Mouse (Mus musculus): ENCODE data around the gene Pcf11. TPM values are rescaled to one million over a fixed set of nuclear protein-coding genes. Genes with fewer than 3 reads are reported as not detected.

The Pcf11 gene
- total and polyA plus RNA-seq, 3 experiments: 25.6 to 60.3 (median 34.0) TPM

- DNase-seq (ENCODE audit: low read depth, low spot score): no peak
- Histone ChIP-seq H3K27me3 (ENCODE audit: control insufficient read depth in 1 of 2, insufficient read depth in 2 of 2, low read length in 2 of 2) (peaks cover 0 to 6% of the 10 kb centered on the region in 2 experiments; a peak in 3 of 4 replicates), H3K4me3 (ENCODE audit: control insufficient read depth in 1 of 2, insufficient read depth in 1 of 2, low read depth in 2 of 2, low read length in 2 of 2) (no peak overlapping the region), H3K4me1 (ENCODE audit: control insufficient read depth in 1 of 2, insufficient read depth in 2 of 2, low read length in 2 of 2) (no peaks in the 10 kb centered on the region), H3K27ac (ENCODE audit: control insufficient read depth, low read depth, low read length) (no peak overlapping the region), H3K9ac (ENCODE audit: control insufficient read depth, low read depth, low read length, poor library complexity, severe bottlenecking) (no peak overlapping the region), H3K36me3 (ENCODE audit: control insufficient read depth in 1 of 2, insufficient read depth in 2 of 2, low read length in 2 of 2) (no peaks in the 10 kb centered on the region), H3K9me3 (replicated peaks; ENCODE audit: insufficient read depth, low read length) (no peaks in the 10 kb centered on the region), H3K79me2 (ENCODE audit: control insufficient read depth, insufficient read depth, low read length, poor library complexity) (no peaks in the 10 kb centered on the region)
- TF ChIP-seq USF2 (IDR thresholded peaks at IDR 0.05; ENCODE audit: borderline replicate concordance in 1 of 2, insufficient read depth in 1 of 2, low read depth in 1 of 2, low read length in 2 of 2): no peak
- TF ChIP-seq TBP (IDR thresholded peaks at IDR 0.05; ENCODE audit: low read depth, low read length): no peak
- no peak for TF ChIP-seq CHD1 (IDR thresholded peaks at IDR 0.05; ENCODE audit: low read depth, low read length)
- TF ChIP-seq EP300 (IDR thresholded peaks at IDR 0.05; ENCODE audit: low read depth in 1 of 2, low read length in 2 of 2): no peak
- no peak for TF ChIP-seq ZMIZ1 (IDR thresholded peaks at IDR 0.05; ENCODE audit: low read depth, low read length)
- TF ChIP-seq SIN3A (IDR thresholded peaks at IDR 0.05; ENCODE audit: low read length): no peak
- TF ChIP-seq RAD21 (IDR thresholded peaks at IDR 0.05; ENCODE audit: low read depth, low read length): no peak
- no peak for TF ChIP-seq MAFK (IDR thresholded peaks at IDR 0.05; ENCODE audit: borderline replicate concordance, low read depth, low read length)
- no peak for TF ChIP-seq KAT2A (conservative IDR thresholded peaks at IDR 0.05; ENCODE audit: low read depth, low read length)
- no peak for TF ChIP-seq MAZ (IDR thresholded peaks at IDR 0.05; ENCODE audit: low read depth, low read length)
- no peak for TF ChIP-seq JUND (IDR thresholded peaks at IDR 0.05; ENCODE audit: low read depth, low read length)
- no peak for TF ChIP-seq POLR2A (IDR thresholded peaks at IDR 0.05; ENCODE audit: control insufficient read depth in 1 of 2, insufficient read depth in 1 of 2, low read depth in 1 of 2, low read length in 2 of 2, poor library complexity in 1 of 2)
These were observed 33.9 kb upstream of the Pcf11 start for GRCm38 (mm10) chr7:92703661-92704060.

- no peaks in the 10 kb centered on the region for H3K4me1 ChIP-seq (ENCODE audit: control insufficient read depth in 1 of 2, insufficient read depth in 2 of 2, low read length in 2 of 2)
- no peak overlapping the region for H3K27ac ChIP-seq (ENCODE audit: control insufficient read depth, low read depth, low read length)
- H3K4me3 ChIP-seq (ENCODE audit: control insufficient read depth in 1 of 2, insufficient read depth in 1 of 2, low read depth in 2 of 2, low read length in 2 of 2): no peak overlapping the region
- H3K9ac ChIP-seq (ENCODE audit: control insufficient read depth, low read depth, low read length, poor library complexity, severe bottlenecking): no peak overlapping the region
- H3K27me3 ChIP-seq (ENCODE audit: control insufficient read depth in 1 of 2, insufficient read depth in 2 of 2, low read length in 2 of 2): peaks cover 0 to 9% of the 10 kb centered on the region in 2 experiments; a peak in 3 of 4 replicates
- no peaks in the 10 kb centered on the region for H3K9me3 ChIP-seq (replicated peaks; ENCODE audit: insufficient read depth, low read length)
- H3K79me2 ChIP-seq (ENCODE audit: control insufficient read depth, insufficient read depth, low read length, poor library complexity): no peaks in the 10 kb centered on the region
- TF ChIP-seq NRF1 (IDR thresholded peaks at IDR 0.05; ENCODE audit: insufficient read depth, low read depth, low read length, poor library complexity, severe bottlenecking) (no peak), MAX (IDR thresholded peaks at IDR 0.05; ENCODE audit: low read length) (no peak), MAZ (IDR thresholded peaks at IDR 0.05; ENCODE audit: low read depth, low read length) (no peak), NELFE (IDR thresholded peaks at IDR 0.05; ENCODE audit: low read depth, low read length) (no peak), RAD21 (IDR thresholded peaks at IDR 0.05; ENCODE audit: low read depth, low read length) (no peak)
- DNase-seq (ENCODE audit: low read depth, low spot score): no peak
- H3K36me3 ChIP-seq (ENCODE audit: control insufficient read depth in 1 of 2, insufficient read depth in 2 of 2, low read length in 2 of 2): no peaks in the 10 kb centered on the region
These were observed 29.0 kb upstream of the Pcf11 start for GRCm38 (mm10) chr7:92698770-92699169.

- Histone ChIP-seq H3K36me3 (ENCODE audit: control insufficient read depth in 1 of 2, insufficient read depth in 2 of 2, low read length in 2 of 2) (no peaks in the 10 kb centered on the region), H3K27me3 (ENCODE audit: control insufficient read depth in 1 of 2, insufficient read depth in 2 of 2, low read length in 2 of 2) (peaks cover 0 to 8% of the 10 kb centered on the region in 2 experiments; a peak in 3 of 4 replicates), H3K4me3 (ENCODE audit: control insufficient read depth in 1 of 2, insufficient read depth in 1 of 2, low read depth in 2 of 2, low read length in 2 of 2) (no peak overlapping the region), H3K4me1 (ENCODE audit: control insufficient read depth in 1 of 2, insufficient read depth in 2 of 2, low read length in 2 of 2) (no peaks in the 10 kb centered on the region), H3K9me3 (replicated peaks; ENCODE audit: insufficient read depth, low read length) (no peaks in the 10 kb centered on the region), H3K79me2 (ENCODE audit: control insufficient read depth, insufficient read depth, low read length, poor library complexity) (no peaks in the 10 kb centered on the region), H3K27ac (ENCODE audit: control insufficient read depth, low read depth, low read length) (no peak overlapping the region), H3K9ac (ENCODE audit: control insufficient read depth, low read depth, low read length, poor library complexity, severe bottlenecking) (no peak overlapping the region)
- TF ChIP-seq POLR2A (IDR thresholded peaks at IDR 0.05; ENCODE audit: control insufficient read depth in 1 of 2, insufficient read depth in 1 of 2, low read depth in 1 of 2, low read length in 2 of 2, poor library complexity in 1 of 2) (no peak), ZC3H11A (IDR thresholded peaks at IDR 0.05; ENCODE audit: low read depth, low read length) (no peak), MAZ (IDR thresholded peaks at IDR 0.05; ENCODE audit: low read depth, low read length) (no peak), E2F4 (IDR thresholded peaks at IDR 0.05; ENCODE audit: borderline replicate concordance, low read depth, low read length) (no peak), MYC (IDR thresholded peaks at IDR 0.05; ENCODE audit: low read depth, low read length) (no peak), UBTF (IDR thresholded peaks at IDR 0.05; ENCODE audit: borderline replicate concordance, insufficient read depth, low read depth, low read length) (no peak)
- no peak for DNase-seq (ENCODE audit: low read depth, low spot score)
These were observed 26.7 kb upstream of the Pcf11 start for GRCm38 (mm10) chr7:92696395-92696794.

Measured in MEL (cell line).